Mouse (Mus musculus) midbrain, postnatal 0 days (tissue): Measurements from ENCODE around the gene C1ra. TPM values are rescaled to one million over a fixed set of nuclear protein-coding genes. Genes with fewer than 3 reads are reported as not detected.
A peak's percentile ranks its signal among the peaks of the same experiment; 100 is the strongest.

ENCODE experiments used
- ATAC-seq: fragments of 200-750 bp; cut with Nextera tagmentation; 2 replicates; pipeline ENCODE4 v1.8.0; 2017; ENCODE audit warnings: moderate number of reproducible peaks, mild to moderate bottlenecking, moderate TSS enrichment, moderate library complexity; ENCODE audit not compliant: low FRiP score
- DNase-seq: peaks from one replicate; pipeline ENCODE4 v3.0.0-alpha.2; 2015; ENCODE audit warnings: low spot score
- H3K27ac ChIP-seq: fragments of 300-500 bp; sonication (generic); 2 replicates; pipeline ENCODE4 v1.5.1; 2014; ENCODE audit warnings: low read depth, mild to moderate bottlenecking, low read length, mixed read lengths
- H3K27me3 ChIP-seq: fragments of 300-500 bp; sonication (generic); 2 replicates; pipeline ENCODE4 v1.6.1; 2014; ENCODE audit warnings: low read length, control low read depth, mixed read lengths; ENCODE audit not compliant: insufficient read depth
- H3K36me3 ChIP-seq: fragments of 300-500 bp; sonication (generic); 2 replicates; pipeline ENCODE4 v1.6.1; 2014; ENCODE audit warnings: low read length, control low read depth, mixed read lengths; ENCODE audit not compliant: insufficient read depth
- H3K4me1 ChIP-seq: fragments of 300-500 bp; sonication (generic); 2 replicates; pipeline ENCODE4 v1.6.1; 2014; ENCODE audit warnings: mild to moderate bottlenecking, control low read depth, antibody characterized with exemption, low read length, mixed read lengths; ENCODE audit not compliant: insufficient read depth
- H3K4me2 ChIP-seq: fragments of 300-500 bp; sonication (generic); 2 replicates; pipeline ENCODE4 v1.6.1; 2014; ENCODE audit warnings: low read depth, mild to moderate bottlenecking, low read length, mixed read lengths; ENCODE audit not compliant: poor library complexity, severe bottlenecking
- H3K4me3 ChIP-seq: fragments of 300-500 bp; sonication (generic); 2 replicates; pipeline ENCODE4 v1.5.1; 2014; ENCODE audit warnings: low read depth, mild to moderate bottlenecking, low read length, moderate library complexity
- H3K9ac ChIP-seq: fragments of 300-500 bp; sonication (generic); replicated peaks from 2 replicates; pipeline ENCODE4 v1.6.1; 2014; ENCODE audit warnings: mild to moderate bottlenecking, low read length, moderate library complexity, mixed read lengths; ENCODE audit not compliant: poor library complexity, severe bottlenecking
- H3K9me3 ChIP-seq: fragments of 300-500 bp; sonication (generic); 2 replicates; pipeline ENCODE4 v1.6.1; 2016; ENCODE audit warnings: low read length, control low read depth
- CTCF ChIP-seq: IDR thresholded peaks from 2 replicates; pipeline ENCODE4 v1.5.1; 2016; ENCODE audit warnings: antibody characterized with exemption, mild to moderate bottlenecking
- whole genome bisulfite sequencing: fragments of 180-500 bp; shearing (Covaris S2); extraction: QIAGEN DNeasy Blood & Tissue Kit; methylation state at CpG from one replicate; pipeline ENCODE4 v1.1.7; 2014; 5-methylcytosine and 5-hydroxymethylcytosine counted together
- polyA plus RNA-seq: library from polyadenylated mRNA; unstranded; fragments of >200 nt; fragmentation: Nextera tagmentation; extraction: Ambion mirVana; gene quantifications from 2 replicates; pipeline ENCODE4 v1.2.1, GENCODE M21; 2015
- total RNA-seq: library from RNA; depleted of rRNA; stranded (reverse); fragments of >200 nt; gene quantifications from 2 replicates; pipeline ENCODE4 v1.2.3, GENCODE M21; 2014

C1ra gene
- total and polyA plus RNA-seq, 2 experiments from 2014 or later = 0.49 to 0.54 TPM

DNA sequence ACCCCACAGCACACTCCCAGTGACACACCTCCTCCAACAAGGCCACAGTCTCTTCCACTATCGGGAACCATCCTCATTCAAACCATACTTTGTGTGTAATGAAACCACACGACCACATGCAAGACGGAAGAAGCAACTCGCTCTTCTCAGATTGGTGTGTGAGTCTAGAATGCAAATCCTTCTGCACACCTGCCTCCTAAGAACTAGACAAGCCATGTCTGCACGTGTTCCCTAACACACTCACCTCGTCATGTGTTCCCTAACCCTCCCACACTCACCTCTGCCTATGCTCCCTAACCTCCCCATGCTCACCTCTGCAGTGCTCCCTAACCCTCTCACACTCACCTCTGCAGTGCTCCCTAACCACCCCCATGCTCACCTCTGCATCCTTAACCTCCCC is 20.8 kb upstream of the C1ra start:
- Histone ChIP-seq H3K9me3 (no peaks in the 10 kb centered on the region), H3K36me3 (no peaks in the 10 kb centered on the region), H3K27me3 (no peaks in the 10 kb centered on the region), H3K4me1 (no peaks in the 10 kb centered on the region), H3K9ac (no peak overlapping the region), H3K4me2 (no peak overlapping the region), H3K4me3 (no peak overlapping the region), H3K27ac (no peak overlapping the region)
- TF ChIP-seq CTCF = no peak
- ATAC-seq (no peak), DNase-seq (no peak)
- WGBS = 87% methylated on average over 6 of the region's 6 CpGs

- no peak within 1 kb of the TSS for H3K27ac ChIP-seq
- H3K27me3 ChIP-seq = no peaks in the 10 kb centered on the region
- H3K9ac ChIP-seq = no peak within 1 kb of the TSS
Observed at GRCm38 (mm10) chr6:124492842-124493561, 19.2 kb upstream of the C1ra start, which contains the start of gene C1rl. Gene C1rl (plus strand): TSS chr6:124493113.

GRCm38 (mm10) chr6:124493886-124494285 is 18.3 kb upstream of the C1ra start:
- Histone ChIP-seq H3K4me1 (no peaks in the 10 kb centered on the region), H3K27ac (no peak overlapping the region), H3K9me3 (no peaks in the 10 kb centered on the region), H3K36me3 (no peaks in the 10 kb centered on the region), H3K27me3 (no peaks in the 10 kb centered on the region), H3K4me3 (no peak overlapping the region), H3K4me2 (no peak overlapping the region), H3K9ac (no peak overlapping the region)
- no peak for TF ChIP-seq CTCF
- WGBS = 87% methylated on average over 5 of the region's 5 CpGs
- DNase-seq (no peak), ATAC-seq (no peak)

More at GRCm38 (mm10) chr6:124492842-124493561, 19.2 kb upstream of the C1ra start, which contains the start of gene C1rl:
- no peaks in the 10 kb centered on the region for H3K9me3 ChIP-seq
- TF ChIP-seq CTCF = peak; percentile 80
- H3K4me3 ChIP-seq = no peak within 1 kb of the TSS
- no peak within 1 kb of the TSS for H3K4me2 ChIP-seq
- H3K4me1 ChIP-seq = no peaks in the 10 kb centered on the region
- peak; percentile 68 for DNase-seq
- ATAC-seq = 0 out of 2 replicates have a peak, but pooled peaks have one; percentile 31
- H3K36me3 ChIP-seq = no peaks in the 10 kb centered on the region
- 52% methylated on average over 2 of the region's 4 CpGs for whole genome bisulfite sequencing

DNA sequence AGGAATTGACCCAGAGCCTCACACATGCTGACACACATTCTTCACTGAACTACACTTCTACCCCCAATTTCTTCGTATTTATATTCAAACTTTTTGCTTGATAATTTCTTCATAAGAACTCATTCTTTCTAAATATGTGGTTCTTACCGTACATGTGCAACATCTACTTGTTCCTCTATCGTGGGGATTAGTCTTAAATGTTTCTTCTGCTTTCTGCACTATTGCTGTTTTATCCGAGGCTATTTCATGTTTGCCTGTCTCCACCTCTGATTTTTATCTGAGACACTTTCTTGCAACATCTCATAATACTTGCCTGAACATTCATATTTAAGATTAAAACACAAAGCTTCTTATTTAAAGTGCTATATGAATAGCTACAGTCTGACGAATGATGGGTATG is 16.2 kb upstream of the C1ra start:
- Histone ChIP-seq H3K4me3 (no peak overlapping the region), H3K4me2 (no peak overlapping the region), H3K4me1 (no peaks in the 10 kb centered on the region), H3K27ac (no peak overlapping the region), H3K9me3 (no peaks in the 10 kb centered on the region), H3K36me3 (no peaks in the 10 kb centered on the region), H3K27me3 (no peaks in the 10 kb centered on the region), H3K9ac (no peak overlapping the region)
- ATAC-seq = no peak
- TF ChIP-seq CTCF = no peak
- WGBS = 89% methylated on average over 5 of the region's 5 CpGs
- DNase-seq = no peak

DNA sequence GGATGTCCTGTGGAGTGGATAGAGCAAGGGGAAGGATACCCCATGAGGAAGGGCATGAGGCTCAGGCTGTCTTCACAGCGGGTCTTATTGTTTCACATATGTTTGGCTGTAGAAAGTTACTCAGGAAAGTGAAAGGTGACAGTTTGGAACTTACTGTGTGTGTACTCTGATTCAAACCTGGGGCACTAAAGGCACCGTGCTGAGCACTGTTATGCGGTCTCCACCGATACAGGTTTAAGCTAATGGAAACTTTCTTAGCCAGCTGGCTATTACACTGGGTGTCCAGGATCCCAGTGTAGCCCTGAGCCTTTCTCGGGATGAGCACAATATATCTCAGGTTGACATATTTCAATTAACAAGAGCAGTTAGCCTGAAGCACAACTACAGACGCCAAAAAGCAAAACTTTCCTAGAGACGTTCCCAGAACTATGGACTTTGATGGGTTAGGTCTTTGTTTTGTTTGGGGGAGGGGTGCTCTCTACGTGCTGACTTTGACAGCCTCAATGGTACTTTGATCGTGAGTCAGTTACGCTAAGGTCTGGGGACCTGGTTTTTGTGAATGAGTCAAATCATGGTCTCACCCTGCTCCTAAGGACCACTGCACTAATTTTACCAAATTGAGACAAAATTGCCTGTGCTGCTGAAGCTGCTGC is 12.2 kb upstream of the C1ra start:
- ATAC-seq = no peak
- no peak overlapping the region for H3K9ac ChIP-seq
- no peak overlapping the region for H3K27ac ChIP-seq
- no peaks in the 10 kb centered on the region for H3K36me3 ChIP-seq
- H3K4me2 ChIP-seq = no peak overlapping the region
- no peak for DNase-seq
- 50% methylated on average over 10 of the region's 10 CpGs for WGBS
- no peak for TF ChIP-seq CTCF
- H3K9me3 ChIP-seq = no peaks in the 10 kb centered on the region
- no peaks in the 10 kb centered on the region for H3K4me1 ChIP-seq
- no peak overlapping the region for H3K4me3 ChIP-seq
- H3K27me3 ChIP-seq = no peaks in the 10 kb centered on the region

DNA sequence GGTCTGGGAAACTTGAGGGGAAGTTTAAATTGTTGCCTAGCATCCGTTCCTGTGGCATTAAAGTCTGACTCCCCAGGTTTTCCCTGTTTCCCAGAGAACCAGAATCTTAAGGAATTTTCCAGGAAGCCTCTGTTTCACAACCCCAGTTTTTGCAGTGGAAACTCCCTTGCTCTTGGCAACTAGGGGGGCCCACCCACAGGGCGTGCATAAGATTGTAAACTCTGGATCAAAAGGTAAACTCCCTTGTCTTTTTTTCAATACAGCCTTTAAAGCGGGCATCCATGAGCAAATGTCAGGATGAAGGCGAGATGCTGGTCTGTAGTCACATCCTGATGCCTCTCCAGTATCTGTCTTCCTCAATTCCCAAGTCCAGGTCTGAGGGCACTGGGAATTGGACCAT is 10.7 kb upstream of the C1ra start:
- ATAC-seq = no peak
- WGBS = 77% methylated on average over 4 of the region's 4 CpGs
- DNase-seq = no peak
- Histone ChIP-seq H3K27me3 (no peaks in the 10 kb centered on the region), H3K4me1 (no peaks in the 10 kb centered on the region), H3K9ac (no peak overlapping the region), H3K4me2 (no peak overlapping the region), H3K36me3 (no peaks in the 10 kb centered on the region), H3K27ac (no peak overlapping the region), H3K9me3 (no peaks in the 10 kb centered on the region), H3K4me3 (no peak overlapping the region)
- TF ChIP-seq CTCF = no peak
